Mouse (Mus musculus) neural tube, embryonic 14.5 days (tissue): ENCODE data around the gene Qsox2. TPM values are rescaled to one million over a fixed set of nuclear protein-coding genes. Genes with fewer than 3 reads are reported as not detected.

ENCODE experiments used
- ATAC-seq: fragments of 200-750 bp; cut with Nextera tagmentation; 2 replicates; pipeline ENCODE4 v1.8.0; 2017; ENCODE audit warnings: low read depth, mild to moderate bottlenecking, moderate TSS enrichment, moderate library complexity
- H3K27ac ChIP-seq: fragments of 300-500 bp; sonication (generic); 2 replicates; pipeline ENCODE4 v1.5.1; 2014; ENCODE audit warnings: low read depth, mild to moderate bottlenecking, control low read depth, low read length, moderate library complexity, mixed read lengths
- H3K27me3 ChIP-seq: fragments of 300-500 bp; sonication (generic); 2 replicates; pipeline ENCODE4 v1.6.1; 2014; ENCODE audit warnings: low read length; ENCODE audit not compliant: control insufficient read depth, insufficient read depth
- H3K36me3 ChIP-seq: fragments of 300-500 bp; sonication (generic); 2 replicates; pipeline ENCODE4 v1.6.1; 2014; ENCODE audit warnings: low read length, mixed read lengths; ENCODE audit not compliant: control insufficient read depth, insufficient read depth
- H3K4me1 ChIP-seq: fragments of 300-500 bp; sonication (generic); 2 replicates; pipeline ENCODE4 v1.6.1; 2014; ENCODE audit warnings: low read length; ENCODE audit not compliant: control insufficient read depth, insufficient read depth
- H3K4me2 ChIP-seq: fragments of 300-500 bp; sonication (generic); 2 replicates; pipeline ENCODE4 v1.6.1; 2014; ENCODE audit warnings: mild to moderate bottlenecking, low read depth, low read length, control low read depth
- H3K4me3 ChIP-seq: fragments of 300-500 bp; sonication (generic); 2 replicates; pipeline ENCODE4 v1.5.1; 2014; ENCODE audit warnings: low read depth, low read length, control low read depth, mixed read lengths
- H3K9ac ChIP-seq: fragments of 300-500 bp; sonication (generic); replicated peaks from 2 replicates; pipeline ENCODE4 v1.6.1; 2014; ENCODE audit warnings: low read depth, mild to moderate bottlenecking, control low read depth, low read length, mixed read lengths
- H3K9me3 ChIP-seq: fragments of 300-500 bp; sonication (generic); 2 replicates; pipeline ENCODE4 v1.6.1; 2016; ENCODE audit warnings: low read length; ENCODE audit not compliant: control insufficient read depth
- WGBS: fragments of 180-500 bp; shearing (Covaris S2); extraction: QIAGEN DNeasy Blood & Tissue Kit; methylation state at CpG from one replicate; pipeline ENCODE4 v1.1.7; 2014; 5-methylcytosine and 5-hydroxymethylcytosine counted together
- polyA plus RNA-seq: library from polyadenylated mRNA; unstranded; fragments of >200 nt; fragmentation: Nextera tagmentation; extraction: Ambion mirVana; gene quantifications from 2 replicates; pipeline ENCODE4 v1.2.1, GENCODE M21; 2014

Qsox2 gene
- polyA plus RNA-seq, 1 experiment from 2014 or later, result 17.3 TPM

- no peak for ATAC-seq
- WGBS, result 71% methylated on average over 3 of the region's 3 CpGs
- H3K4me1 ChIP-seq, result no peaks in the 10 kb centered on the region
Measured at GRCm38 (mm10) chr2:26184352-26184751, 53.0 kb downstream of the Qsox2 start.

GRCm38 (mm10) chr2:26182646-26183045 lies 54.7 kb downstream of the Qsox2 start:
- WGBS, result 17% methylated on average over 6 of the region's 6 CpGs
- H3K4me2 ChIP-seq, result no peak overlapping the region
- peak; percentile 49; the same call in 1 of the 2 replicates for ATAC-seq
- no peak overlapping the region for H3K9ac ChIP-seq
- H3K27ac ChIP-seq, result no peak overlapping the region
- H3K4me3 ChIP-seq, result no peak overlapping the region
- H3K27me3 ChIP-seq, result no peaks in the 10 kb centered on the region
- H3K4me1 ChIP-seq, result no peaks in the 10 kb centered on the region
- no peaks in the 10 kb centered on the region for H3K36me3 ChIP-seq
- H3K9me3 ChIP-seq, result no peaks in the 10 kb centered on the region

More at GRCm38 (mm10) chr2:26184352-26184751, 53.0 kb downstream of the Qsox2 start:
- no peaks in the 10 kb centered on the region for H3K27me3 ChIP-seq
- H3K4me3 ChIP-seq, result no peak overlapping the region
- no peak overlapping the region for H3K27ac ChIP-seq
- H3K36me3 ChIP-seq, result no peaks in the 10 kb centered on the region
- no peak overlapping the region for H3K9ac ChIP-seq
- no peak overlapping the region for H3K4me2 ChIP-seq
- H3K9me3 ChIP-seq, result no peaks in the 10 kb centered on the region

- 33% methylated on average over 2 of the region's 2 CpGs for WGBS
- no peak overlapping the region for H3K9ac ChIP-seq
- H3K27ac ChIP-seq, result no peak overlapping the region
- H3K27me3 ChIP-seq, result no peaks in the 10 kb centered on the region
- no peaks in the 10 kb centered on the region for H3K9me3 ChIP-seq
- H3K4me2 ChIP-seq, result no peak overlapping the region
- ATAC-seq, result no peak
- H3K4me1 ChIP-seq, result no peaks in the 10 kb centered on the region
- no peaks in the 10 kb centered on the region for H3K36me3 ChIP-seq
- H3K4me3 ChIP-seq, result no peak overlapping the region
Measured at GRCm38 (mm10) chr2:26177189-26177588, 60.1 kb downstream of the Qsox2 start.

GRCm38 (mm10) chr2:26176731-26177130 lies 60.6 kb downstream of the Qsox2 start:
- Histone ChIP-seq H3K4me1 (no peaks in the 10 kb centered on the region), H3K9ac (no peak overlapping the region), H3K9me3 (no peaks in the 10 kb centered on the region), H3K4me3 (no peak overlapping the region), H3K4me2 (no peak overlapping the region), H3K36me3 (no peaks in the 10 kb centered on the region), H3K27me3 (no peaks in the 10 kb centered on the region), H3K27ac (no peak overlapping the region)
- 70% methylated on average over 5 of the region's 5 CpGs for WGBS
- ATAC-seq, result no peak

- H3K9me3 ChIP-seq, result no peaks in the 10 kb centered on the region
- no peaks in the 10 kb centered on the region for H3K4me1 ChIP-seq
- no peaks in the 10 kb centered on the region for H3K36me3 ChIP-seq
- H3K4me2 ChIP-seq, result no peak overlapping the region
- H3K4me3 ChIP-seq, result no peak overlapping the region
- WGBS, result 0% methylated on average over 4 of the region's 4 CpGs
- ATAC-seq, result peak; percentile 56; the same call in 1 of the 2 replicates
- H3K9ac ChIP-seq, result 0 out of 2 replicates have a peak overlapping the region, but pooled peaks have one; percentile 16
- no peaks in the 10 kb centered on the region for H3K27me3 ChIP-seq
- H3K27ac ChIP-seq, result peak overlapping the region; percentile 22
Measured at GRCm38 (mm10) chr2:26175191-26175590, 62.1 kb downstream of the Qsox2 start.

GRCm38 (mm10) chr2:26172166-26172565 lies 65.2 kb downstream of the Qsox2 start:
- ATAC-seq, result no peak
- H3K4me1 ChIP-seq, result no peaks in the 10 kb centered on the region
- no peak overlapping the region for H3K4me3 ChIP-seq
- no peak overlapping the region for H3K4me2 ChIP-seq
- no peak overlapping the region for H3K27ac ChIP-seq
- no peaks in the 10 kb centered on the region for H3K9me3 ChIP-seq
- H3K9ac ChIP-seq, result no peak overlapping the region
- H3K27me3 ChIP-seq, result no peaks in the 10 kb centered on the region
- H3K36me3 ChIP-seq, result no peaks in the 10 kb centered on the region
- 90% methylated on average over 2 of the region's 2 CpGs for WGBS

GRCm38 (mm10) chr2:26170376-26170775 lies 66.9 kb downstream of the Qsox2 start:
- no peak overlapping the region for H3K4me3 ChIP-seq
- no peaks in the 10 kb centered on the region for H3K9me3 ChIP-seq
- no peaks in the 10 kb centered on the region for H3K27me3 ChIP-seq
- no peak overlapping the region for H3K27ac ChIP-seq
- H3K9ac ChIP-seq, result no peak overlapping the region
- H3K4me2 ChIP-seq, result no peak overlapping the region
- H3K4me1 ChIP-seq, result no peaks in the 10 kb centered on the region
- no peak for ATAC-seq
- WGBS, result 52% methylated on average over 2 of the region's 2 CpGs
- no peaks in the 10 kb centered on the region for H3K36me3 ChIP-seq

- H3K27me3 ChIP-seq, result no peaks in the 10 kb centered on the region
- H3K27ac ChIP-seq, result no peak overlapping the region
- ATAC-seq, result peak; percentile 44; the same call in 1 of the 2 replicates
- H3K36me3 ChIP-seq, result no peaks in the 10 kb centered on the region
- H3K9ac ChIP-seq, result no peak overlapping the region
- no peaks in the 10 kb centered on the region for H3K4me1 ChIP-seq
- H3K9me3 ChIP-seq, result no peaks in the 10 kb centered on the region
- no peak overlapping the region for H3K4me3 ChIP-seq
- 20% methylated on average over 11 of the region's 11 CpGs for WGBS
- no peak overlapping the region for H3K4me2 ChIP-seq
Measured at GRCm38 (mm10) chr2:26168843-26169579, 68.3 kb downstream of the Qsox2 start.

- no peak overlapping the region for H3K4me2 ChIP-seq
- no peaks in the 10 kb centered on the region for H3K36me3 ChIP-seq
- H3K9ac ChIP-seq, result no peak overlapping the region
- no peaks in the 10 kb centered on the region for H3K9me3 ChIP-seq
- ATAC-seq, result no peak
- no peak overlapping the region for H3K27ac ChIP-seq
- no peaks in the 10 kb centered on the region for H3K4me1 ChIP-seq
- 80% methylated on average over 3 of the region's 3 CpGs for WGBS
- H3K27me3 ChIP-seq, result no peaks in the 10 kb centered on the region
- no peak overlapping the region for H3K4me3 ChIP-seq
Measured at GRCm38 (mm10) chr2:26166890-26167289, 70.4 kb downstream of the Qsox2 start.
